Mouse (Mus musculus) heart, embryonic 11.5 days (tissue): ENCODE data around the gene Spata46. TPM values are rescaled to one million over a fixed set of nuclear protein-coding genes. Genes with fewer than 3 reads are reported as not detected.

Experiments used
- ATAC-seq: fragments of 200-750 bp; cut with Nextera tagmentation; replicated peaks from 2 replicates; pipeline ENCODE4 v1.8.0; 2017; ENCODE audit warnings: moderate library complexity; ENCODE audit not compliant: insufficient number of reproducible peaks, low FRiP score, low TSS enrichment
- H3K27ac ChIP-seq: fragments of 300-500 bp; sonication (generic); 2 replicates; pipeline ENCODE4 v1.5.1; 2014; ENCODE audit warnings: mild to moderate bottlenecking, low read depth, low read length
- H3K27me3 ChIP-seq: fragments of 300-500 bp; sonication (generic); 2 replicates; pipeline ENCODE4 v1.6.1; 2014; ENCODE audit warnings: mild to moderate bottlenecking, low read length, mixed read lengths; ENCODE audit not compliant: control insufficient read depth, insufficient read depth
- H3K36me3 ChIP-seq: fragments of 300-500 bp; sonication (generic); 2 replicates; pipeline ENCODE4 v1.6.1; 2014; ENCODE audit warnings: mild to moderate bottlenecking, low read length, moderate library complexity, mixed read lengths; ENCODE audit not compliant: control insufficient read depth, insufficient read depth
- H3K4me1 ChIP-seq: fragments of 300-500 bp; sonication (generic); 2 replicates; pipeline ENCODE4 v1.6.1; 2014; ENCODE audit warnings: low read length; ENCODE audit not compliant: control insufficient read depth, insufficient read depth
- H3K4me2 ChIP-seq: fragments of 300-500 bp; sonication (generic); 2 replicates; pipeline ENCODE4 v1.6.1; 2014; ENCODE audit warnings: mild to moderate bottlenecking, moderate library complexity
- H3K4me3 ChIP-seq: fragments of 300-500 bp; sonication (generic); 2 replicates; pipeline ENCODE4 v1.5.1; 2014; ENCODE audit warnings: low read depth, low read length
- H3K9ac ChIP-seq: fragments of 300-500 bp; sonication (generic); 2 replicates; pipeline ENCODE4 v1.6.1; 2014; ENCODE audit warnings: mild to moderate bottlenecking, low read depth, low read length, moderate library complexity
- H3K9me3 ChIP-seq: fragments of 300-500 bp; sonication (generic); replicated peaks from 2 replicates; pipeline ENCODE4 v1.6.1; 2016; ENCODE audit warnings: low read length; ENCODE audit not compliant: control insufficient read depth
- WGBS: fragments of 180-500 bp; shearing (Covaris S2); extraction: QIAGEN DNeasy Blood & Tissue Kit; methylation state at CpG from one replicate; pipeline ENCODE4 v1.1.7; 2014; ENCODE audit not compliant: insufficient replicate concordance; 5-methylcytosine and 5-hydroxymethylcytosine counted together
- polyA plus RNA-seq: library from polyadenylated mRNA; unstranded; fragments of >200 nt; fragmentation: Nextera tagmentation; extraction: Ambion mirVana; gene quantifications from 2 replicates; pipeline ENCODE4 v1.2.1, GENCODE M21; 2014

Spata46 gene
- polyA plus RNA-seq, 1 experiment from 2014 or later = 3.0 TPM

GRCm38 (mm10) chr1:170351080-170351479 lies 42.5 kb downstream of the Spata46 start:
- no peaks in the 10 kb centered on the region for H3K27me3 ChIP-seq
- H3K27ac ChIP-seq = no peak overlapping the region
- H3K9ac ChIP-seq = no peak overlapping the region
- ATAC-seq = no peak
- no peak overlapping the region for H3K4me3 ChIP-seq
- peaks cover 5% of the 10 kb centered on the region for H3K4me1 ChIP-seq
- no peak overlapping the region for H3K4me2 ChIP-seq
- no peaks in the 10 kb centered on the region for H3K9me3 ChIP-seq
- no peaks in the 10 kb centered on the region for H3K36me3 ChIP-seq

- Histone ChIP-seq H3K4me1 (peaks cover 6% of the 10 kb centered on the region), H3K9ac (no peak overlapping the region), H3K4me3 (no peak overlapping the region), H3K36me3 (no peaks in the 10 kb centered on the region), H3K27ac (no peak overlapping the region), H3K4me2 (no peak overlapping the region), H3K27me3 (no peaks in the 10 kb centered on the region), H3K9me3 (no peaks in the 10 kb centered on the region)
- ATAC-seq = no peak
- 66% methylated on average over 3 of the region's 3 CpGs for WGBS
Measured at GRCm38 (mm10) chr1:170353335-170353734, 44.7 kb downstream of the Spata46 start.

- Histone ChIP-seq H3K27ac (no peak overlapping the region), H3K4me2 (no peak overlapping the region), H3K36me3 (no peaks in the 10 kb centered on the region), H3K4me3 (no peak overlapping the region), H3K9ac (no peak overlapping the region), H3K27me3 (no peaks in the 10 kb centered on the region), H3K9me3 (no peaks in the 10 kb centered on the region), H3K4me1 (peaks cover 13% of the 10 kb centered on the region)
- ATAC-seq = no peak
- WGBS = 60% methylated on average over 10 of the region's 10 CpGs
Measured at GRCm38 (mm10) chr1:170360183-170360915, 51.7 kb downstream of the Spata46 start.

Other genes with a start within 250 kb of the Spata46 start
- 10.2 and 10.7 TPM in 2 replicates for gene Ddr2, start 198.0 kb upstream of the Spata46 start, polyA plus RNA-seq
- 58.6 and 67.6 TPM in 2 replicates for gene Uap1, start 133.8 kb upstream of the Spata46 start, polyA plus RNA-seq
- gene Uhmk1, start 93.4 kb upstream of the Spata46 start, polyA plus RNA-seq = 9.3 and 14.3 TPM in 2 replicates
- not detected in 2 replicates for gene Sh2d1b2, start 76.1 kb upstream of the Spata46 start, polyA plus RNA-seq
- 0.11 TPM in 1 of 2 replicates, not detected in the other for gene Sh2d1b1, start 31.5 kb upstream of the Spata46 start, polyA plus RNA-seq
- gene Gm7694, start 2.5 kb upstream of the Spata46 start, polyA plus RNA-seq = 4.8 and 6.6 TPM in 2 replicates